Mouse (Mus musculus) ES-Bruce4 (cell line): Measurements from ENCODE around the gene Dst. TPM values are rescaled to one million over a fixed set of nuclear protein-coding genes. Genes with fewer than 3 reads are reported as not detected.

Experiments used
- H3K27ac ChIP-seq: 2 replicates; pipeline ENCODE4 v1.5.1; 2012; ENCODE audit warnings: low read length, inconsistent platforms; ENCODE audit not compliant: insufficient read depth
- H3K27me3 ChIP-seq: 2 replicates; pipeline ENCODE4 v1.6.1; 2012; ENCODE audit warnings: mild to moderate bottlenecking, low read length, inconsistent platforms; ENCODE audit not compliant: control insufficient read depth, poor library complexity, insufficient read depth, severe bottlenecking
- H3K36me3 ChIP-seq: 2 replicates; pipeline ENCODE4 v1.6.1; 2012; ENCODE audit warnings: inconsistent platforms, mild to moderate bottlenecking, low read length, moderate library complexity; ENCODE audit not compliant: control insufficient read depth, poor library complexity, insufficient read depth, severe bottlenecking
- H3K4me1 ChIP-seq: one replicate; pipeline ENCODE4 v1.8.1; 2011; ENCODE audit warnings: low read length; ENCODE audit not compliant: control insufficient read depth, insufficient read depth
- H3K4me3 ChIP-seq: 2 replicates; pipeline ENCODE4 v1.5.1; 2011; ENCODE audit warnings: low read depth, mild to moderate bottlenecking, low read length
- H3K9ac ChIP-seq: 2 replicates; pipeline ENCODE4 v1.6.1; 2012; ENCODE audit warnings: low read depth, mild to moderate bottlenecking, inconsistent platforms; ENCODE audit not compliant: poor library complexity, severe bottlenecking
- H3K9me3 ChIP-seq: replicated peaks from 2 replicates; pipeline ENCODE4 v1.6.1; 2012; ENCODE audit warnings: mild to moderate bottlenecking, low read length, inconsistent platforms; ENCODE audit not compliant: control insufficient read depth, poor library complexity, insufficient read depth, severe bottlenecking
- CTCF ChIP-seq: IDR thresholded peaks from one replicate; pipeline ENCODE4 v1.8.1; 2011; ENCODE audit warnings: low read depth, low read length
- EP300 ChIP-seq: IDR thresholded peaks from 2 replicates; pipeline ENCODE4 v1.6.1; 2011; ENCODE audit warnings: low read depth, low read length; ENCODE audit not compliant: insufficient read depth
- POLR2A ChIP-seq: IDR thresholded peaks from one replicate; pipeline ENCODE4 v1.8.1; 2011; ENCODE audit warnings: low read length; ENCODE audit not compliant: insufficient read depth
- polyA plus RNA-seq: library from polyadenylated mRNA; stranded (reverse); fragments of >200 nt; gene quantifications from 2 replicates; pipeline ENCODE4 v1.2.4, GENCODE M21; 2011; ENCODE audit warnings: low read depth; ENCODE audit not compliant: missing spikeins, insufficient read depth, insufficient read length

Dst gene
- polyA plus RNA-seq, 1 experiment, result 296 TPM

DNA sequence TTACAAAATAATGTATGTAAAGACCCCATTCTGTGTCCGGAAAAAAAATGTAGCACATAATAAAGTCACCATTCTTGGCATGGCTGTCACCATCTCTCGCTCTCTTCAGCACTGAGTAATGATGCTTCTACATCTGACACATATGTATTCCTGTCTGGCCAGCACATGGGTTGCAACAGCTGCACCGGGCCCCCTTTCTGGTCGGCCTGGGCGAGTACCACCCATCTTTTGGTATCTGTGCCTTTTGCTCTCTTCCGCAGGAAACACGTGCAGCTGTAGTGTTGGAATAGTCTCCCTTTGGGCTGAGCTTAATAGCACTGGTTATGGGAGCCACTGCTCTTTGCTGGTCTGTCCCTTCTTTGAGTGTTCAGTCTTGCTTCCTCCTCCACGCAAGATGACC is 135.3 kb downstream of the Dst start:
- no peaks in the 10 kb centered on the region for H3K36me3 ChIP-seq
- H3K27me3 ChIP-seq, result no peaks in the 10 kb centered on the region
- no peak overlapping the region for H3K27ac ChIP-seq
- H3K4me3 ChIP-seq, result no peak overlapping the region
- no peak overlapping the region for H3K9ac ChIP-seq
- no peaks in the 10 kb centered on the region for H3K9me3 ChIP-seq
- peaks cover 3% of the 10 kb centered on the region for H3K4me1 ChIP-seq
- TF ChIP-seq CTCF (no peak), EP300 (no peak), POLR2A (no peak)

DNA sequence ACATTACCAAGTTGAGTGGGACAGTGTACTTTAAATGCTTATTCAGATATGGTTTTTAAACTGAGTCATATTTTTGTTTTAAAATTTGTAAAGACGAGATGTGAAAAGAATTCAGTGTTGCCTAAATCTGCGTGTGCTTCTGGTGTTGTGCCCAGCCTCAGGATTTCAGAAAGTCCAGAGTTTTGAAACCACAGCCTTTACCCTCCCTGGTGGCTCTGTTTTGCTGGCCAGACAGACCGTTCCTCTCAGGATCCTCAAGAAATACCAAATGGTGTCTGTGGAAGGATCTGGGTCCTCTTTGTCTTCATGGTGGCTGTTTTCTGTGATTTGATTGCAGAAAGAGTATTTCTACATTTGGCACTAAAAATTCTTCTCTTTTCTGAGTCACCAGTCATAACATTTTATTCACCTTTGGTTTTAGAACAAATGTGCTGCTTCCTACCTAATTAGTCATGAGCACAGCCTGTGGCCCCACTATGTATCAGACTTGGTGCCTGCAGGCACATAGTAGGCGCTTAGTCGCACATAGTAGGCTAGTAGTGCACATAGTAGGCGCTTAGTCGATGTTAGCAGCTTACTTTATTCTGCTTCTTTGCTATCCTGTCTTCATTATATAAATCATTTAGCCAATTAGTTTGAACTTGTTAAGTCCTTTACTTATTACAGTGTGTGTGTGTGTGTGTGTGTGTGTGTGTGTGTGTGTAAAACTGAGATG is 136.0 kb downstream of the Dst start:
- Histone ChIP-seq H3K9me3 (no peaks in the 10 kb centered on the region), H3K27ac (no peak overlapping the region), H3K4me1 (peaks cover 3% of the 10 kb centered on the region), H3K36me3 (no peaks in the 10 kb centered on the region), H3K4me3 (no peak overlapping the region), H3K9ac (no peak overlapping the region), H3K27me3 (no peaks in the 10 kb centered on the region)
- TF ChIP-seq POLR2A, result no peak
- no peak for TF ChIP-seq EP300
- TF ChIP-seq CTCF, result no peak

DNA sequence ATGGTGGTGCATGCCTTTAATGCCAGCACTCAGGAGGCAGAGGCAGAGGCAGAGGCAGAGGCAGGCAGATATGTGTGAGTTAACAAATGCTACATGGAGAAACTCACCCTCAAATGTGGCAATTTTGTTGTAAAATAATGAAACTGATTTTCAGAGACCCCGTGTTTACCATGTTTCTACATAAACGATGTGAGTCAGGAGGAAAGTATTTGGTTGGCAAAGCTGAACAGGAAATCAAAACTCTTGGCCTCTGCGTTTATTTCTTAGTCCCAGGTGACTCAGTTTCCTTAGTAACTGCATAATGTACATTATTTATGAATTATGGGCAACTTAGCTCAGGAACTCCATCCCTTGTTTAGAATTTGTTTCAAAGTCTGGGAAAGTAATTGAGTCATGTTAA is 136.7 kb downstream of the Dst start:
- H3K9ac ChIP-seq, result no peak overlapping the region
- H3K27me3 ChIP-seq, result no peaks in the 10 kb centered on the region
- no peak overlapping the region for H3K27ac ChIP-seq
- peaks cover 3% of the 10 kb centered on the region for H3K4me1 ChIP-seq
- H3K36me3 ChIP-seq, result no peaks in the 10 kb centered on the region
- no peaks in the 10 kb centered on the region for H3K9me3 ChIP-seq
- TF ChIP-seq POLR2A (no peak), EP300 (no peak), CTCF (no peak)
- no peak overlapping the region for H3K4me3 ChIP-seq

DNA sequence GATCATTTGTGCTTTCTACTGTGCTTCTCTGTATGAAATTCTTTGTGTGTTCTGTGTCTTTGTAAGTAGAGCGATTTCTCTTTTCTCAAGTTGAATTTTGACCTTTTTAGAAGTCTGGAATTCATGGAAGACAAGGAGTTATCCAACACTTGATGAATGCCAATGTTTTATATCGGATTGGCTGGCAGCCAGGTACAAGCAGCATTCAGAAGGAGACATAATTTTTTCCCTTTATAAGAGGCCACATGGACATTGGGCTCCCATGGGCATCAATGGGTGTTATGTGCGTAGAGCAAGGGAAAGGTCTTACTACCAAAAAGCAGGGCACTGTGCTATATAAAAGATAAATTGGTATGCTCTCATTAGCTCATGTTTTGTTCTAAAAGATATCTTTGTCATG is 139.3 kb downstream of the Dst start:
- H3K27me3 ChIP-seq, result no peaks in the 10 kb centered on the region
- no peak for TF ChIP-seq EP300
- no peak for TF ChIP-seq POLR2A
- TF ChIP-seq CTCF, result no peak
- no peak overlapping the region for H3K27ac ChIP-seq
- H3K9me3 ChIP-seq, result no peaks in the 10 kb centered on the region
- no peak overlapping the region for H3K9ac ChIP-seq
- H3K36me3 ChIP-seq, result no peaks in the 10 kb centered on the region
- no peak overlapping the region for H3K4me3 ChIP-seq
- H3K4me1 ChIP-seq, result no peaks in the 10 kb centered on the region

DNA sequence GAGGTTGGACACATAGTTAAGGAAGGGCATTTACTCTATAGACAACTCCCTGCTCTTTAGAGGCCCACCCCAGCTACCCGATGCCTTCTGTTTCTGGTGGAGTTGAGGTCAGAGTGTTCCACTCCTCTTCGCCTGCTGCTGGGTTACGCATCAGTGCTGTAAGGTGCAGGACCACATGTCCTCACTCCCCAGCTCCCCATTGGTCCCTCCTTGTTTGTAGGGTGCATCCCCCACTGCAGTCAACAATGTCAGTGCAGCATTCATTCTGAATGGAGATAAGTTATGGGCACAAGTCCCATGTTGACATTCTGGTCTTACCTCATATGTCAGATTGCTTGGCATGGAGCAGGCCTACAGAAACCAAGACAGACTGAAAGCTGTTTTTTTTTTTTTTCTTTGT is 143.2 kb downstream of the Dst start:
- Histone ChIP-seq H3K27me3 (no peaks in the 10 kb centered on the region), H3K27ac (no peak overlapping the region), H3K36me3 (no peaks in the 10 kb centered on the region), H3K4me3 (no peak overlapping the region), H3K9me3 (no peaks in the 10 kb centered on the region), H3K4me1 (peaks cover 2% of the 10 kb centered on the region), H3K9ac (no peak overlapping the region)
- TF ChIP-seq POLR2A, result no peak
- no peak for TF ChIP-seq EP300
- TF ChIP-seq CTCF, result no peak

DNA sequence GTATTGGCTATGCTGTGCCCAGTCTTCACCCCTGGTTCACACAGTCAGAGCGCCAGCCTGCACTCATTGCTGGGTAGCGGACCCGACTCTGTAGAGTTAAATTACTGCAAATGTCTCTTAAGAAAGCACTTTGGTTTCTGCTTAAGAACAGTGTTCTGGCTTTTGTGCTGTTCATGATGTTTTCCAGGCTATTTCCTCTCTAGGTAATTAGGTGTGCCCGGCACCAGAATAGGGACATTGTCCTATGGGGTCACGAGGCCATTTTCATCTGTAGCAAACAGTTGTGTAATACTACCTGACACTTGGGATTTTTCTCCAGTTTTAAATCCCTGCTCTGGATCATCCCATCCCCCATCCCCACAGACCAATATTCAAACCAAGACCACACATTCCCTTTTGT is 144.4 kb downstream of the Dst start:
- H3K27me3 ChIP-seq, result no peaks in the 10 kb centered on the region
- H3K9ac ChIP-seq, result no peak overlapping the region
- H3K4me3 ChIP-seq, result no peak overlapping the region
- H3K9me3 ChIP-seq, result no peaks in the 10 kb centered on the region
- no peaks in the 10 kb centered on the region for H3K36me3 ChIP-seq
- H3K27ac ChIP-seq, result no peak overlapping the region
- TF ChIP-seq EP300 (no peak), CTCF (no peak)
- peaks cover 2% of the 10 kb centered on the region for H3K4me1 ChIP-seq
